Mouse (Mus musculus): ENCODE results near the gene Acadvl. TPM values are rescaled to one million over a fixed set of nuclear protein-coding genes. Genes with fewer than 3 reads are reported as not detected.

Gene Acadvl
- polyA plus RNA-seq, 2 experiments, result 40.6 to 84.1 TPM

DNA sequence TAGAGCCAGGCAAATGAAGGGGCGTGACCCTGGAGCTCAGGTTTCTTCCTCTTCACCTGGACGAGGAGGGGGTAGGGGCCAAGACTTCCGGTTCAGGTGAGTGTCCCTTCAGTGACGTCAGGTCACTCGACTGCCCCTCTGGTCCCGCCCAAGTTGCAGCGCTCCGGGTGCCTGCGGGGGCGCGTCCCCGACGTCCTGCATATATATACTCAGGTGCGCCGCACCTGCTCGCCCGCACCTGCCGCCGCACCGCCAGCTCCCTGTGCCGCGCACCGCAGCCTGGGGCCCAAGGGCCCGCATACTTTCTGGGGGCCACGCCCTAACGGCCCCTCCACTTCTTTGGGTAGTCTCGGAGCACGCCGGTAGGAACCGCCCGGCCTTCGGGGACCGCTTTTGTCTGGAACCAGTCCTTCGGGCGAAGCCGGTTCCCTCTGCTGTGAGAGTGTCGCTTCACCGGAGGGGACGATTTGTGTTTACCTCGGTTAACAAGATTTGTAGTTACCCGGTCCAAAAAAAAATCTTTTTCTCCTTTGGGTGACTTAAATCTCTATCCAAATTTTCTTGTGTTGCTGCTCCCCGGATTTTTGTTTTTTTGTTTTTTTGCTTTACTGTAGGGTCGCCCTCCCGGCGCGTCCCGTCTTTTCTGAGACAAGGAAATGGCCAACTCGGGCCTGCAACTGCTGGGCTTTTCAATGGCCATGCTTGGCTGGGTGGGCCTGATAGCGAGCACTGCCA lies 49.8 kb downstream of the Acadvl start:
- H3K9me3 ChIP-seq (ENCODE audit: control insufficient read depth, low read length), result no peaks in the 10 kb centered on the region
- H3K4me1 ChIP-seq (replicated peaks; ENCODE audit: control insufficient read depth in 2 of 2, insufficient read depth in 2 of 2, low read length in 1 of 2), result peaks cover 6 to 8% of the 10 kb centered on the region in 2 experiments; a peak in 2 of 4 replicates
- TF ChIP-seq CTCF (IDR thresholded peaks at IDR 0.05; ENCODE audit: low read depth) (no peak), EP300 (IDR thresholded peaks at IDR 0.05; ENCODE audit: low read depth) (no peak)
- peak overlapping the region in 1 of 2 experiments; percentile 35; a peak in 1 of 4 replicates for H3K4me3 ChIP-seq (ENCODE audit: insufficient read depth in 1 of 2, low read depth in 2 of 2, low read length in 2 of 2)
- no peak overlapping the region for H3K27ac ChIP-seq
- ATAC-seq (ENCODE audit: insufficient read depth), result no peak
- H3K9ac ChIP-seq (replicated peaks), result no peak overlapping the region
- peak overlapping the region; percentile 56 for H3K4me2 ChIP-seq (ENCODE audit: low read depth)
- 4% methylated on average over 49 of the region's 49 CpGs for WGBS (ENCODE audit: insufficient replicate concordance)
- no peaks in the 10 kb centered on the region; the same call in 1 of the 2 replicates for H3K36me3 ChIP-seq (replicated peaks; ENCODE audit: control insufficient read depth, insufficient read depth, low read depth)
- no peak for DNase-seq (ENCODE audit: low read depth in 3 of 3, low spot score in 3 of 3)
- H3K27me3 ChIP-seq (ENCODE audit: control insufficient read depth, insufficient read depth, low read length), result peaks cover 59% of the 10 kb centered on the region

DNA sequence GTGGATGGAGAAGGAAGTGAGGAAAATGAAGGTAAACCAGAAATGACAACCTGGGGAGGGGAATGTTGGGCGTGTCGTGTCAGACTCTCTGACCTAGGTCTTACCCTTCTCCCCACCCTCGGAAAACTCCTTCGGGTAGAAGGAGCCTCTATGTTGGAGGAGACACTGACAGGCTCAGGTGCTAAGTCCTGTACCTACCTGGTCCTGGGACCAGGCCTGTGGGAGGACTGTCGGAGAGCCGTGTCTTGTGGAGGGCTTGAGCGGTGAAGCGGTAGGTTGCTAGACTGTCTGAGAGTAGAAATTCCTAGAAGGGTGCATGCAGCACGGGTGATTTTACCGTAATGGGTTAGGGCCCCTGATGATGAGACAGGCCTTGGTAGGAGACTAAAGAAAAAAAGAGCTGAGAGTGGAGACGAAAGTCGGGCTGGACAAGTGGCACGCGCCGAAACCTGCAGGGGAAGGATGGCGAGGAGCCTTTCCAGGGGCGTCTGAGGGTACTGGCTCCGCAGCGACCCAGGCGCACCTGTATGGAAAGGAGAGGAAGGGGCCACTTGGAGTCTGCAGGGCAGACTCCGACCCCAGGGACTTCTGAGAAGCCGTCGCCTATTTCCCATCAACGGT lies 50.5 kb downstream of the Acadvl start, which contains the start of gene Cldn7:
Cldn7 (plus strand) TSS at position 130 of the 621 bp plus-strand sequence.
- Histone ChIP-seq H3K27ac (no peak within 1 kb of the TSS), H3K4me2 (ENCODE audit: low read depth) (peak within 1 kb of the TSS; percentile 35), H3K9me3 (ENCODE audit: control insufficient read depth, low read length) (no peaks in the 10 kb centered on the region), H3K27me3 (ENCODE audit: control insufficient read depth, insufficient read depth, low read length) (peaks cover 59% of the 10 kb centered on the region), H3K9ac (replicated peaks) (no peak within 1 kb of the TSS), H3K4me3 (ENCODE audit: insufficient read depth in 1 of 2, low read depth in 2 of 2, low read length in 2 of 2) (peak within 1 kb of the TSS in 1 of 2 experiments; percentile 35; a peak in 1 of 4 replicates), H3K4me1 (replicated peaks; ENCODE audit: control insufficient read depth in 2 of 2, insufficient read depth in 2 of 2, low read length in 1 of 2) (peaks cover 6 to 8% of the 10 kb centered on the region in 2 experiments; a peak in 2 of 4 replicates), H3K36me3 (replicated peaks; ENCODE audit: control insufficient read depth, insufficient read depth, low read depth) (no peaks in the 10 kb centered on the region; the same call in 1 of the 2 replicates)
- WGBS (ENCODE audit: insufficient replicate concordance), result 13% methylated on average over 24 of the region's 24 CpGs
- no peak for DNase-seq (ENCODE audit: low read depth in 3 of 3, low spot score in 3 of 3)
- no peak for ATAC-seq (ENCODE audit: insufficient read depth)
- TF ChIP-seq CTCF (IDR thresholded peaks at IDR 0.05; ENCODE audit: low read depth) (no peak), EP300 (IDR thresholded peaks at IDR 0.05; ENCODE audit: low read depth) (no peak)

DNA sequence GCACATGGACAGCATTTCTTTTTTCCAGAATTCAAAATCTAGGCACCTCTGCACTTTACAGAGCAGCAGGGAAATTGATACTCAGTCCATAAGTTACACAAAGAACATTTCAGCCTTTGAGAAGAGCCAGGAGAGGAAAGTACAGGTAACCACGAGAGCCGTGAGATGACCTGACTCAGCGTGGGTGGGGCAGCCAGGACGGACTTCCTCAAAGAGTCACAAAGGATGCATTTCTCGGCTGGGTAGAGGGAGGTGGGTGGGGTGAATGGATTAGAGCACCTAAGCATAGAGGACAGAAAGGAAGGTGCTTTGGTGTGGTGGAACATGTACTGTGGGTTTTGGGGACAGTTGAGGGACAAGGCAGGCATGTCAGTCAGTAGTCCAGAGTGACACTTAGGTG lies 53.4 kb downstream of the Acadvl start:
- Histone ChIP-seq H3K27ac (no peak overlapping the region), H3K9me3 (ENCODE audit: control insufficient read depth, low read length) (no peaks in the 10 kb centered on the region), H3K9ac (replicated peaks) (no peak overlapping the region), H3K27me3 (ENCODE audit: control insufficient read depth, insufficient read depth, low read length) (peaks cover 57% of the 10 kb centered on the region), H3K4me1 (replicated peaks; ENCODE audit: control insufficient read depth in 2 of 2, insufficient read depth in 2 of 2, low read length in 1 of 2) (peaks cover 6% of the 10 kb centered on the region in 2 experiments; a peak in 2 of 4 replicates), H3K4me2 (ENCODE audit: low read depth) (no peak overlapping the region), H3K4me3 (ENCODE audit: insufficient read depth in 1 of 2, low read depth in 2 of 2, low read length in 2 of 2) (no peak overlapping the region), H3K36me3 (replicated peaks; ENCODE audit: control insufficient read depth, insufficient read depth, low read depth) (no peaks in the 10 kb centered on the region)
- TF ChIP-seq EP300 (IDR thresholded peaks at IDR 0.05; ENCODE audit: low read depth) (no peak), CTCF (IDR thresholded peaks at IDR 0.05; ENCODE audit: low read depth) (no peak)
- DNase-seq (ENCODE audit: low read depth in 3 of 3, low spot score in 3 of 3), result no peak
- 9% methylated on average over 5 of the region's 5 CpGs for WGBS (ENCODE audit: insufficient replicate concordance)
- ATAC-seq (ENCODE audit: insufficient read depth), result no peak

DNA sequence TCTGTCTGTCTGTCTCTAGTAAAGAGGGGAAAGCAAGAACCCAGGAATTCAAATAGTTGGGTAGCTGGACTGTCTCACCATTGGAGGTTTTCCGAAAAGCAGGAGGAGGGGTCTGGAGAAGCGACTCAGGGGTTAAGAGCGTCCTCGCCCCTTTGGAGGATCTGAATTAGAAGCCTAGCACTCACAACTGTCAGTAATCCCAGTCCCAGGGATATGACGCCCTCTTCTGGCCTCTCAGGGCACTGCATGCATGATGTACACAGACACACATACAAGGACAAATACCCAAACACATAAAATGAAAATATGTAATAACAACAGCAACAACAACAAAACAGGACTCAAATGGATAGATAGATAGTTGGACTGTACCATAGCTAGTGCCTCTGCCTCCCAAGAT lies 54.6 kb downstream of the Acadvl start:
- Histone ChIP-seq H3K4me1 (replicated peaks; ENCODE audit: control insufficient read depth in 2 of 2, insufficient read depth in 2 of 2, low read length in 1 of 2) (no peaks in the 10 kb centered on the region), H3K27me3 (ENCODE audit: control insufficient read depth, insufficient read depth, low read length) (peaks cover 45% of the 10 kb centered on the region), H3K9me3 (ENCODE audit: control insufficient read depth, low read length) (no peaks in the 10 kb centered on the region), H3K9ac (replicated peaks) (no peak overlapping the region), H3K27ac (no peak overlapping the region), H3K4me3 (ENCODE audit: insufficient read depth in 1 of 2, low read depth in 2 of 2, low read length in 2 of 2) (no peak overlapping the region), H3K4me2 (ENCODE audit: low read depth) (no peak overlapping the region), H3K36me3 (replicated peaks; ENCODE audit: control insufficient read depth, insufficient read depth, low read depth) (no peaks in the 10 kb centered on the region)
- WGBS (ENCODE audit: insufficient replicate concordance), result 44% methylated on average over 5 of the region's 5 CpGs
- DNase-seq (ENCODE audit: low read depth in 3 of 3, low spot score in 3 of 3), result no peak
- TF ChIP-seq CTCF (IDR thresholded peaks at IDR 0.05; ENCODE audit: low read depth) (peak; percentile 70), EP300 (IDR thresholded peaks at IDR 0.05; ENCODE audit: low read depth) (no peak)
- ATAC-seq (ENCODE audit: insufficient read depth), result no peak

MicroRNAs encoded within 50 kb of the gene (microRNA counts, 519-probe panel; counts per million panel counts)
- microRNA mmu-miR-324-3p (69.9 counts per million), microRNA mmu-miR-324-5p (5,270 counts per million, percentile 26 among the panel's probes with 10 or more counts)

Small RNA genes within 50 kb of the gene (microRNA-seq; reads per million reads assigned to microRNA genes)
- gene Gm44349, result not detected
- gene Mir324, result 2,791 reads per million, percentile 83 among the genes with 10 or more reads in this experiment

Other genes with a start within 250 kb of the Acadvl start
Only the 30 nearest of the 38 such genes appear.
- gene Tmem102, start 209.8 kb downstream of the Acadvl start, polyA plus RNA-seq (2012; rRNA removed), result 0.25 TPM in 2 replicates
- 0.57 and 0.80 TPM in 2 replicates for gene Tmem102, start 209.8 kb downstream of the Acadvl start, polyA plus RNA-seq (2014; fragmentation: Nextera tagmentation; extraction: Ambion mirVana)
- not detected in 2 replicates for gene Gm39566, start 200.1 kb downstream of the Acadvl start, polyA plus RNA-seq (2012; rRNA removed)
- gene Gm39566, start 200.1 kb downstream of the Acadvl start, polyA plus RNA-seq (2014; fragmentation: Nextera tagmentation; extraction: Ambion mirVana), result not detected in 2 replicates
- gene Spem2, start 196.9 kb downstream of the Acadvl start, polyA plus RNA-seq (2012; rRNA removed), result not detected in 2 replicates
- gene Spem2, start 196.9 kb downstream of the Acadvl start, polyA plus RNA-seq (2014; fragmentation: Nextera tagmentation; extraction: Ambion mirVana), result not detected in 2 replicates
- not detected in 2 replicates for gene Spem1, start 193.2 kb downstream of the Acadvl start, polyA plus RNA-seq (2012; rRNA removed)
- not detected in 2 replicates for gene Spem1, start 193.2 kb downstream of the Acadvl start, polyA plus RNA-seq (2014; fragmentation: Nextera tagmentation; extraction: Ambion mirVana)
- gene Nlgn2, start 177.6 kb downstream of the Acadvl start, polyA plus RNA-seq (2012; rRNA removed), result 2.0 and 2.2 TPM in 2 replicates
- gene Nlgn2, start 177.6 kb downstream of the Acadvl start, polyA plus RNA-seq (2014; fragmentation: Nextera tagmentation; extraction: Ambion mirVana), result 0.48 and 0.76 TPM in 2 replicates
- 143 and 197 TPM in 2 replicates for gene Tmem256, start 176.9 kb downstream of the Acadvl start, polyA plus RNA-seq (2012; rRNA removed)
- gene Tmem256, start 176.9 kb downstream of the Acadvl start, polyA plus RNA-seq (2014; fragmentation: Nextera tagmentation; extraction: Ambion mirVana), result 384 and 393 TPM in 2 replicates
- gene Plscr3, start 169.0 kb downstream of the Acadvl start, polyA plus RNA-seq (2012; rRNA removed), result 18.0 and 20.0 TPM in 2 replicates
- gene Plscr3, start 169.0 kb downstream of the Acadvl start, polyA plus RNA-seq (2014; fragmentation: Nextera tagmentation; extraction: Ambion mirVana), result 22.8 and 25.0 TPM in 2 replicates
- 1.2 TPM in 2 replicates for gene Tnk1, start 156.7 kb downstream of the Acadvl start, polyA plus RNA-seq (2012; rRNA removed)
- gene Tnk1, start 156.7 kb downstream of the Acadvl start, polyA plus RNA-seq (2014; fragmentation: Nextera tagmentation; extraction: Ambion mirVana), result 0.43 and 0.80 TPM in 2 replicates
- gene Tmem95, start 137.4 kb downstream of the Acadvl start, polyA plus RNA-seq (2012; rRNA removed), result not detected in 2 replicates
- gene Tmem95, start 137.4 kb downstream of the Acadvl start, polyA plus RNA-seq (2014; fragmentation: Nextera tagmentation; extraction: Ambion mirVana), result not detected in 2 replicates
- 0.93 TPM in 2 replicates for gene Kctd11, start 134.0 kb downstream of the Acadvl start, polyA plus RNA-seq (2012; rRNA removed)
- 0.53 and 1.00 TPM in 2 replicates for gene Kctd11, start 134.0 kb downstream of the Acadvl start, polyA plus RNA-seq (2014; fragmentation: Nextera tagmentation; extraction: Ambion mirVana)
- gene Acap1, start 119.9 kb downstream of the Acadvl start, polyA plus RNA-seq (2012; rRNA removed), result 2.7 and 2.8 TPM in 2 replicates
- 2.9 and 3.3 TPM in 2 replicates for gene Acap1, start 119.9 kb downstream of the Acadvl start, polyA plus RNA-seq (2014; fragmentation: Nextera tagmentation; extraction: Ambion mirVana)
- 0.40 and 0.48 TPM in 2 replicates for gene 2810408A11Rik, start 114.4 kb downstream of the Acadvl start, polyA plus RNA-seq (2012; rRNA removed)
- 0.93 and 1.7 TPM in 2 replicates for gene 2810408A11Rik, start 114.4 kb downstream of the Acadvl start, polyA plus RNA-seq (2014; fragmentation: Nextera tagmentation; extraction: Ambion mirVana)
- 13.1 and 20.5 TPM in 2 replicates for gene Neurl4, start 114.3 kb downstream of the Acadvl start, polyA plus RNA-seq (2012; rRNA removed)
- 2.5 and 3.4 TPM in 2 replicates for gene Neurl4, start 114.3 kb downstream of the Acadvl start, polyA plus RNA-seq (2014; fragmentation: Nextera tagmentation; extraction: Ambion mirVana)
- gene Gps2, start 101.5 kb downstream of the Acadvl start, polyA plus RNA-seq (2012; rRNA removed), result 79.5 and 93.1 TPM in 2 replicates
- gene Gps2, start 101.5 kb downstream of the Acadvl start, polyA plus RNA-seq (2014; fragmentation: Nextera tagmentation; extraction: Ambion mirVana), result 82.7 and 91.2 TPM in 2 replicates
- 652 and 846 TPM in 2 replicates for gene Eif5a, start 93.5 kb downstream of the Acadvl start, polyA plus RNA-seq (2012; rRNA removed)
- 1,316 and 1,415 TPM in 2 replicates for gene Eif5a, start 93.5 kb downstream of the Acadvl start, polyA plus RNA-seq (2014; fragmentation: Nextera tagmentation; extraction: Ambion mirVana)
- gene Ybx2, start 79.6 kb downstream of the Acadvl start, polyA plus RNA-seq (2012; rRNA removed), result 0.57 and 0.58 TPM in 2 replicates
- gene Ybx2, start 79.6 kb downstream of the Acadvl start, polyA plus RNA-seq (2014; fragmentation: Nextera tagmentation; extraction: Ambion mirVana), result 0.23 TPM in 1 of 2 replicates, not detected in the other
- 17.0 and 17.4 TPM in 2 replicates for gene Slc2a4, start 67.2 kb downstream of the Acadvl start, polyA plus RNA-seq (2012; rRNA removed)
- gene Slc2a4, start 67.2 kb downstream of the Acadvl start, polyA plus RNA-seq (2014; fragmentation: Nextera tagmentation; extraction: Ambion mirVana), result 12.6 and 14.0 TPM in 2 replicates
- gene Cldn7, start 50.6 kb downstream of the Acadvl start, polyA plus RNA-seq (2012; rRNA removed), result 2.0 and 4.0 TPM in 2 replicates
- gene Cldn7, start 50.6 kb downstream of the Acadvl start, polyA plus RNA-seq (2014; fragmentation: Nextera tagmentation; extraction: Ambion mirVana), result 2.2 TPM in 2 replicates
- 23.6 and 32.3 TPM in 2 replicates for gene Ctdnep1, start 34.3 kb downstream of the Acadvl start, polyA plus RNA-seq (2012; rRNA removed)
- 9.7 and 10.7 TPM in 2 replicates for gene Ctdnep1, start 34.3 kb downstream of the Acadvl start, polyA plus RNA-seq (2014; fragmentation: Nextera tagmentation; extraction: Ambion mirVana)
- gene Elp5, start 32.9 kb downstream of the Acadvl start, polyA plus RNA-seq (2012; rRNA removed), result 44.0 and 46.1 TPM in 2 replicates
- gene Elp5, start 32.9 kb downstream of the Acadvl start, polyA plus RNA-seq (2014; fragmentation: Nextera tagmentation; extraction: Ambion mirVana), result 70.2 and 74.0 TPM in 2 replicates
- 134 and 140 TPM in 2 replicates for gene Gabarap, start 24.3 kb downstream of the Acadvl start, polyA plus RNA-seq (2012; rRNA removed)
- gene Gabarap, start 24.3 kb downstream of the Acadvl start, polyA plus RNA-seq (2014; fragmentation: Nextera tagmentation; extraction: Ambion mirVana), result 296 and 300 TPM in 2 replicates
- 10.8 and 14.8 TPM in 2 replicates for gene Phf23, start 19.6 kb downstream of the Acadvl start, polyA plus RNA-seq (2012; rRNA removed)
- gene Phf23, start 19.6 kb downstream of the Acadvl start, polyA plus RNA-seq (2014; fragmentation: Nextera tagmentation; extraction: Ambion mirVana), result 11.9 and 12.1 TPM in 2 replicates
- gene Dvl2, start 14.8 kb downstream of the Acadvl start, polyA plus RNA-seq (2012; rRNA removed), result 4.2 and 4.6 TPM in 2 replicates
- 3.4 and 4.2 TPM in 2 replicates for gene Dvl2, start 14.8 kb downstream of the Acadvl start, polyA plus RNA-seq (2014; fragmentation: Nextera tagmentation; extraction: Ambion mirVana)
- 1.5 and 1.9 TPM in 2 replicates for gene Dlg4, start 1.5 kb upstream of the Acadvl start, polyA plus RNA-seq (2012; rRNA removed)
- gene Dlg4, start 1.5 kb upstream of the Acadvl start, polyA plus RNA-seq (2014; fragmentation: Nextera tagmentation; extraction: Ambion mirVana), result 0.33 and 0.54 TPM in 2 replicates
- 1.3 TPM in 2 replicates for gene Asgr1, start 38.7 kb upstream of the Acadvl start, polyA plus RNA-seq (2012; rRNA removed)
- gene Asgr1, start 38.7 kb upstream of the Acadvl start, polyA plus RNA-seq (2014; fragmentation: Nextera tagmentation; extraction: Ambion mirVana), result 2.6 and 4.1 TPM in 2 replicates
- gene Asgr2, start 77.2 kb upstream of the Acadvl start, polyA plus RNA-seq (2012; rRNA removed), result 10.0 and 11.5 TPM in 2 replicates
- gene Asgr2, start 77.2 kb upstream of the Acadvl start, polyA plus RNA-seq (2014; fragmentation: Nextera tagmentation; extraction: Ambion mirVana), result 9.0 and 10.6 TPM in 2 replicates
- gene Mgl2, start 114.9 kb upstream of the Acadvl start, polyA plus RNA-seq (2012; rRNA removed), result 1.1 and 1.2 TPM in 2 replicates
- 1.9 and 2.2 TPM in 2 replicates for gene Mgl2, start 114.9 kb upstream of the Acadvl start, polyA plus RNA-seq (2014; fragmentation: Nextera tagmentation; extraction: Ambion mirVana)
- gene Clec10a, start 140.8 kb upstream of the Acadvl start, polyA plus RNA-seq (2012; rRNA removed), result 0.25 and 0.34 TPM in 2 replicates
- gene Clec10a, start 140.8 kb upstream of the Acadvl start, polyA plus RNA-seq (2014; fragmentation: Nextera tagmentation; extraction: Ambion mirVana), result 0.16 and 0.76 TPM in 2 replicates
- gene Slc16a11, start 197.3 kb upstream of the Acadvl start, polyA plus RNA-seq (2012; rRNA removed), result 0.52 and 0.79 TPM in 2 replicates
- gene Slc16a11, start 197.3 kb upstream of the Acadvl start, polyA plus RNA-seq (2014; fragmentation: Nextera tagmentation; extraction: Ambion mirVana), result 0.47 TPM in 2 replicates
- 2.9 and 3.2 TPM in 2 replicates for gene Slc16a13, start 205.7 kb upstream of the Acadvl start, polyA plus RNA-seq (2012; rRNA removed)
- 3.8 and 4.4 TPM in 2 replicates for gene Slc16a13, start 205.7 kb upstream of the Acadvl start, polyA plus RNA-seq (2014; fragmentation: Nextera tagmentation; extraction: Ambion mirVana)